Mouse (Mus musculus): ENCODE measurements around the gene Uri1. TPM values are rescaled to one million over a fixed set of nuclear protein-coding genes. Genes with fewer than 3 reads are reported as not detected.
A peak's percentile ranks its signal among the peaks of the same experiment; 100 is the strongest.

Gene Uri1
- 10 to 100 TPM; 39.5 to 40.5 TPM for total RNA-seq (2021)

- no peak for DNase-seq (ENCODE audit: extremely low spot score in 1 of 2, low spot score in 2 of 2)
- intact Hi-C loops (cut with DNase I), result no loop called here
These were observed at the start of gene Uri1 for GRCm38 (mm10) chr7:38023451-38023850. Gene Uri1, minus strand, starts transcription at chr7:38023551.

DNA sequence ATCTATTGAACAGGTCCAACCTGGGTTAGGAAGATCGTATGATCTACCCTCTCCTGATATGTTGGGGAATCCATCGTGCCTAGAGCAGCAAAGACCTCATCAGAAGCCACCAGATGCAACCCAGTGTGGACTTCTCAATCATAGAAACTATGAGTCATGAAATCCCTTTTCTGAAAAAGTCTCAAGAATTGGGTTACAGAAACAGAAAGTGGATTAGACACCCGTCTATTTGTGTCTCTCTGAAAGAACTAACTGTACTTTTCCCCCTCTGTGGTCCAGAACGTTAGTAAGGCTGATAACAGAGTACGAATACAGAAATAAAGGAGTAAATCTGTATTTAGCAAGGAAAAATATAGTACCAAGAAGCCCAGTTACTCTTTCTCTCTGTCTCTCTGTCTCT, 47.7 kb upstream of the Uri1 start:
- intact Hi-C loops (cut with DNase I), result loop anchor here (10.0 kb wide), 1 partner anchor 696 kb away; no protein-coding TSS in a partner anchor
- no peak for DNase-seq (ENCODE audit: extremely low spot score in 1 of 2, low spot score in 2 of 2)

DNA sequence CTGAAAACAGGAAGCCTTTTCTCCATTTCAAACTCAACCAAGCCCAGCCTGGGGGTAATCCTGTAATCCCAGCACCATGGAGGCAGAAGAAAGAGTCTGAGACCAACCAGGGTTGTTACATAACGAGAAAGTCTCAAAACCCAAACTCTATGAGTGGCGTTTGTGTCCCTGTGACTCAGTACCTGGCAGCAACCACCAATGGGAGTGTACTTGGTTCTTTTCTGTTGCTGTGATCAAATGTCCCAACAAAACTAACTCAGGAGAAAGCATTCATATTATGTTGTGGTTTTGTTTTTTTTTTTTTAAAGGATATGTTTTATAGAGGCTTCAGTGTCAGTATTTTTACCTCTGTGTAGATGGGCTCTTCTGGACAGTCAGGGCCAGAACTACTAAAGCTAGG, 47.3 kb upstream of the Uri1 start:
- intact Hi-C loops (cut with DNase I), result loop anchor here (10.0 kb wide), 1 partner anchor 696 kb away; no protein-coding TSS in a partner anchor
- DNase-seq (ENCODE audit: extremely low spot score in 1 of 2, low spot score in 2 of 2), result no peak

DNA sequence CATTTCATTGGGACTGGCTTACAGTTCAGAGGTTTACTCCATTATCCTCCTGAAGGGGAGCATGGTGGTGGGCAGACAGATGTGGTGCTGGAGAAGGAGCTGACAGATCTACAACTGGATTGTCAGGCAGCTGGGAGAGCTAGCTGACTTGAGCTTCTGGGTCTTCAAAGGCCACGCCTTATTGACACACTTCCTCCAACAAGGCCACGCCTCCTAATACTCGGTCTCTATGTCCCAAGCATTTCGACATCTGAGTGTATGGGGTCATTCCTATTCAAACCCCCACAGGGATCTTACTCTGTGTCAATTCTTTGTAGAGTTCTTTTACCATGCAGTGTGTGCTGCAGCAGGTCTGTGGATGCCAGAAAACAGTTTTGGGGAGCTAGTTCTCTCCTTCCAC, 41.1 kb upstream of the Uri1 start:
- DNase-seq (ENCODE audit: extremely low spot score in 1 of 2, low spot score in 2 of 2), result no peak
- intact Hi-C loops (cut with DNase I), result loop anchor here (5.0 kb wide), 2 partner anchors 78 to 103 kb away; no protein-coding TSS in a partner anchor

GRCm38 (mm10) chr7:38061060-38061970, 38.0 kb upstream of the Uri1 start:
- peak; percentile 81 to 90 for DNase-seq (ENCODE audit: extremely low spot score in 1 of 2, low spot score in 2 of 2)
- intact Hi-C loops (cut with DNase I), result loop anchor here (5.0 kb wide), 2 partner anchors 81 to 106 kb away; no protein-coding TSS in a partner anchor

GRCm38 (mm10) chr7:38059636-38060330, 36.4 kb upstream of the Uri1 start:
- intact Hi-C loops (cut with DNase I), result loop anchor here (5.0 kb wide), 2 partner anchors 83 to 108 kb away; no protein-coding TSS in a partner anchor
- DNase-seq (ENCODE audit: extremely low spot score in 1 of 2, low spot score in 2 of 2), result no peak

GRCm38 (mm10) chr7:38059096-38059495, 35.7 kb upstream of the Uri1 start:
- intact Hi-C loops (cut with DNase I), result no loop called here
- DNase-seq (ENCODE audit: extremely low spot score in 1 of 2, low spot score in 2 of 2), result no peak

DNA sequence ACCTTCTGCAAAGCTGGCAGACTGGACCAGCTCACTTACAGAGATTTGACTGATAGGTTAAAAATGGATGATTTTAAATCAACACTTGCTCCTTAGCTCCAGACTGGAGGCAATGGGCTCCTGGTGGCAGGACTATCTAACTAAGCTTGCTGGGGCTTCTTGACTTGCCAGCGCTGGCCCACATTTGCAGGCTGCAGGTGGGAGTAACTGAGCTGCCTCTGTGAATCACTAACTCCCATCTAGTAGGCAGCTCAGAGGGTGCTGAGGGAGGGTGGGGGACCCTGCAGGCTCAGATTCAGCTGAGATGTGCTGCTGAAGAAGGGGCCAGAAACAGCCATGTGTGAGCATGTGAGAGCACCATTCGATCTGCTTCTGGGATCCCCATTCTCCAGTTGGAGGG, 32.6 kb upstream of the Uri1 start:
- intact Hi-C loops (cut with DNase I), result no loop called here
- DNase-seq (ENCODE audit: extremely low spot score in 1 of 2, low spot score in 2 of 2), result no peak

GRCm38 (mm10) chr7:38054246-38054645, 30.9 kb upstream of the Uri1 start:
- intact Hi-C loops (cut with DNase I), result no loop called here
- peak in 1 of 2 experiments; percentile 50 for DNase-seq (ENCODE audit: extremely low spot score in 1 of 2, low spot score in 2 of 2)

DNA sequence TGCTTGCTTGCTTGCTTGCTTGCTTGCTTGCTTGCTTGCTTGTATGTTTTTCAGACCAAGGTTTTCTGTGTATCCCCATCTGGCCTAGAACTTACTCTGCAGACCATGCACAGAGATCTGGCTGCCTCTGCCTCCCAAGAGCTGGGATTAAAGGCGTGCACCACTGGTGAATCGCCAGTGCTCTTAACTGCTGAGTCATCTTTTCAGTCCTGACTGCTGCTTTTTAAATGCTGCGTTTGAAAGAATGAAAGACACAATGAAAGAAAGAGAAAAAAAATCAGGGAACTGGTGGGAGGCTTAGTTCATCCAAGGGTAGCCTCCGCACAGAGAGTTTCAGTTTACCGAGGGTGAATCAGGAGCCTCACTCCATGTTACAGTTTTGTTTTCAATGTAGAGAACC, 23.9 kb upstream of the Uri1 start:
- no peak for DNase-seq (ENCODE audit: extremely low spot score in 1 of 2, low spot score in 2 of 2)
- intact Hi-C loops (cut with DNase I), result no loop called here

DNA sequence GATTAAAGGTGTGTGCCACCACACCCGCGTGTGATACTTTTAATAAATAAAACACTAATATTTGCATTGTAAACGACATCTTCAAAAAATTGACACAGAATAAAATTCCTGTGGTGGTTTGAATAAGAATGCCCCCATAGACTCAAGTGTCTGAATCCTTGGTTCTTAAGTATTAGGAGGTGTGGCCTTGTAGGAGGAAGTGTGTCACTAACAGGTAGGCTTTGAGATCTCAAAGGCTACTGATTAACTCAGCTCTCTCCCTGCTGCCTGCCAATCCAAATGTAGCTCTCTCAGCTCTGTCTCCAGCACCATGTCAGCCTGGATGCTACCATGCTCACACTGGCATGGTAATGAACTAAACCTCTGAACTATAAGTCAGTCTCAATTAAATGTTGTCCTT, 17.9 kb upstream of the Uri1 start:
- intact Hi-C loops (cut with DNase I), result no loop called here
- no peak for DNase-seq (ENCODE audit: extremely low spot score in 1 of 2, low spot score in 2 of 2)

GRCm38 (mm10) chr7:38037586-38037985, 14.2 kb upstream of the Uri1 start:
- intact Hi-C loops (cut with DNase I), result no loop called here
- DNase-seq (ENCODE audit: extremely low spot score in 1 of 2, low spot score in 2 of 2), result no peak

DNA sequence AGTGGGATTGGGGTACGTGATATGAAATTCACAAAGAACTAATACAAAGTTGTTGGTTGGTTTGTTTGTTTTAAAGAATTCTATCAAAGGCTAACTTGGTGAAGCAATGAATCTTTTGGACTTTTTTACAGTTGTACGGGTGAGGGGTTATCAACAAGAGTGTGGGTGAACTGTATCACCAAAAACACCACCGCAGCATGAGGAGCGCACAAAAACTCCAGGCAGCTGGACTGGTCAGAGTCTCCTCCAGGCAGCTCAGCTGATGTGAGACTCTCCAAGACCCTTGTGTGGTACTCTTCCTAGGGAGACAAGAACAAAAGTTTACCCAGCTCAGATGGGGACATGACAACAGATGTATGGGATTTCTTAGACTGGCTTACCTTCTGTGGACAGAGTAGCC, 7.8 kb upstream of the Uri1 start:
- intact Hi-C loops (cut with DNase I), result no loop called here
- DNase-seq (ENCODE audit: extremely low spot score in 1 of 2, low spot score in 2 of 2), result no peak

DNA sequence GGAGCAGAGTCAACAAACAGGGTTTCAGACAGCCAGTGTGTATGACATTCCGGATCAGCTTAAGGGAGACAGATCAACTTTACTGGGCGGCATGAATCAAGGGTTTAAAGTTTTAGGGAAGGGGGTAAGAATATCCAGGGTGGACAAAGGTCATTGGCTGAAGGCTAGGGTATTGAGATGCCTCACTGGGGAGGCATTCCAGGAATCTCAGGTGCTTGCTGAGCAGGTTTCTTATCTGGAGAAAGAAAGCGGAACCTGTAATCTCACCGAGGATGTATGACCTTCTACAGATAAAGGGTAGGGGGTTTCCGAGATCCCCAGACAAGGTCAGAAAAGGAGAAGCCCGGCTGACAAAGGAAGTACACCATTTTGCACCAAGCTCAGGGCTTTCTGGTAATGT, 7.3 kb upstream of the Uri1 start:
- intact Hi-C loops (cut with DNase I), result no loop called here
- DNase-seq (ENCODE audit: extremely low spot score in 1 of 2, low spot score in 2 of 2), result no peak

GRCm38 (mm10) chr7:38029986-38030385, 6.6 kb upstream of the Uri1 start:
- intact Hi-C loops (cut with DNase I), result no loop called here

DNA sequence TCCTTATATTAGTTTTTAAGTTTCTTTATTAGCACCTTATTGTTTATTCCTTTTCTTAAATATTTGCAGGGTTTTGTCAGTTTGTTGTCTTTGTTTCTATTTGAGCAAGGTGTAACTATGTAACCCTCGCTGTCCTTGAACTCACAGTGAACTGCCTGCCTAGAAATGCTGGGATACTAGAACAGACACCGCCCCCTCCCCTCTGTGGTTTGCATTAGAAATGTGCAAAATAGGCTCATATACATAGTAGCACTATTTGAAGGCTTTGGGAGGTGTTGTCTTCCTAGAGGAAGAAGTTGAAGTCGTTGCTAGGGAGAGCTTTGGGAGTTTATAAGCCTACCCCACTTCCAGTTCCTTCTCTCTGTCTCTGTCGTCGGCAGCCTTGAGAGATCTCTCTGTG, 5.7 kb upstream of the Uri1 start:
- intact Hi-C loops (cut with DNase I), result no loop called here

More at GRCm38 (mm10) chr7:38029986-38030385, 6.6 kb upstream of the Uri1 start:
- DNase-seq (ENCODE audit: extremely low spot score in 1 of 2, low spot score in 2 of 2), result no peak

DNA sequence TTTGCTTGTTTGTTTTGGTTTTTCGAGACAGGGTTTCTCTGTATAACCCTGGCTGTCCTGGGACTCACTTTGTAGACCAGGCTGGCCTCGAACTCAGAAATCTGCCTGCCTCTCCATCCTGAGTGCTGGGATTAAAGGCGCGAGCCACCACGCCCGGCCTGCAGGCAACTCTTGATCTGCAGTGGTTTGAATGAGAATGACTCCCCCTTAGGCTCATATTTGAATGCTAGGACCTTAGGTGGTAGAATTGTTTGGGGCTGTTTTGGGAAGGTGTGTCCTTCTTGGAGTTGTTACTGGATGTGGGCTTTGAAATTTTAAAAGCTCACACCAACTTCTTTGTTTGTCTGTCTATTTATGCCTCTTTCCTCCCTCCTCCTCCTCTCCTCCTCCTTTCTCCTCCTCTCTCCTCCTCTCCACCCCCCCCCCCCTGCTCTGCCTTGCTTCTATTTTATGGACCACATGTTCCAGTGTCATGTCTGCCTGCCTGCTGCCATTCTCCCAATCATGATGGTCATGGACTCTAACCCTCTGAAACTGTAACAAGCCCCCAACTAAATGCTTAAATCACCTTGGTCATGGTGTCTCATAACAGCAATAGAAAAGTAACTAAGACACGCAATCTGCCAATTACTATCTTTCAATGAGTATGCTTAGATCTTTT, 4.7 kb upstream of the Uri1 start:
- intact Hi-C loops (cut with DNase I), result no loop called here

More for the DNA sequence above, 5.7 kb upstream of the Uri1 start:
- DNase-seq (ENCODE audit: extremely low spot score in 1 of 2, low spot score in 2 of 2), result no peak

GRCm38 (mm10) chr7:38024839-38025238, 1.5 kb upstream of the Uri1 start:
- intact Hi-C loops (cut with DNase I), result no loop called here

More for the DNA sequence above, 4.7 kb upstream of the Uri1 start:
- no peak for DNase-seq (ENCODE audit: extremely low spot score in 1 of 2, low spot score in 2 of 2)

DNA sequence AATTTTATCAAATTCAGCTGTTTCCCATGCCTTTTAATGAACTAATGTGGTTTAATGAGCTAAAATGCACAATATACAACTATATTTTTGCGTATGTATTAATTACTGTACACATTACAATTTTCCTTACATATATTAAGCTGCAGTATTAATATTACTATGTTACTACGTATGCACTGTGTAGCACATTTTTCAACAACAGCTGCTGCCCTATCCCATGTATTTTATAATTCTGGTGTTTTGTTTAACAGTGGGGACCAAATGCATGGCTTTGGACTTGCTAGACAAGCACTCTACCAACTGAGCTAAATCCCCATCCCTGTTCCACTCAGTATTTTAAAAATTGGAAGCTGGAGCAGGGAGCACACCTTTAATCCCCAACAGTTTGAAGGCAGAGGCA, 3.6 kb downstream of the Uri1 start:
- no peak for DNase-seq (ENCODE audit: extremely low spot score in 1 of 2, low spot score in 2 of 2)
- intact Hi-C loops (cut with DNase I), result no loop called here

More at GRCm38 (mm10) chr7:38024839-38025238, 1.5 kb upstream of the Uri1 start:
- no peak for DNase-seq (ENCODE audit: extremely low spot score in 1 of 2, low spot score in 2 of 2)

Measured in left cerebral cortex, postnatal 10 days (tissue).